Mouse (Mus musculus) mouse embryonic stem cell (cell line): ENCODE data around the gene Wsb1.
"Not testable (repeated sequence)": the region's sequence is repeated elsewhere in the genome, so short reads cannot be mapped to it uniquely, and the experiment has no call there.

ENCODE experiments used
- in situ Hi-C, 2 experiments: fragments of 300-500 bp; cut with MboI; formaldehyde crosslinking; loops; 1 replicate in 1 of 2; 3 replicates in 1 of 2; pipeline ENCODE4 v1.14.3; 2019 to 2020; ENCODE audit warnings: low sequenced_read_pairs in 2 of 2, low pct_unique_long_range_greater_than_20kb in 1 of 2, mixed read lengths in 1 of 2; ENCODE audit not compliant: unreplicated experiment in 1 of 2

Wsb1 gene

GRCm38 (mm10) chr11:79279732-79280405 is 25.4 kb upstream of the Wsb1 start:
- in situ Hi-C loops = no loop called here

GRCm38 (mm10) chr11:79273757-79274156 is 19.3 kb upstream of the Wsb1 start:
- in situ Hi-C loops = no loop called here

GRCm38 (mm10) chr11:79273039-79273438 is 18.6 kb upstream of the Wsb1 start:
- in situ Hi-C loops = no loop called here

GRCm38 (mm10) chr11:79267171-79267570 is 12.7 kb upstream of the Wsb1 start:
- in situ Hi-C loops = no loop called here

- in situ Hi-C loops = no loop called here
These were observed 9.9 kb upstream of the Wsb1 start for GRCm38 (mm10) chr11:79264376-79264775.

GRCm38 (mm10) chr11:79260126-79260525 is 5.7 kb upstream of the Wsb1 start:
- in situ Hi-C loops = not testable (repeated sequence)

- in situ Hi-C loops = no loop called here
These were observed 4.3 kb upstream of the Wsb1 start for GRCm38 (mm10) chr11:79258738-79259137.

- in situ Hi-C loops = no loop called here
These were observed 705 bp downstream of the Wsb1 start for GRCm38 (mm10) chr11:79253542-79254390.

GRCm38 (mm10) chr11:79252881-79253541 is 1.5 kb downstream of the Wsb1 start:
- in situ Hi-C loops = no loop called here

GRCm38 (mm10) chr11:79239024-79239423 is 15.4 kb downstream of the Wsb1 start:
- in situ Hi-C loops = no loop called here

GRCm38 (mm10) chr11:79238398-79238752 is 16.1 kb downstream of the Wsb1 start:
- in situ Hi-C loops = no loop called here

GRCm38 (mm10) chr11:79237644-79238397 is 16.6 kb downstream of the Wsb1 start:
- in situ Hi-C loops = no loop called here

GRCm38 (mm10) chr11:79230251-79230570 is 24.3 kb downstream of the Wsb1 start:
- in situ Hi-C loops = no loop called here

GRCm38 (mm10) chr11:79229561-79230250 is 24.8 kb downstream of the Wsb1 start:
- in situ Hi-C loops = no loop called here

- in situ Hi-C loops = no loop called here
These were observed 25.4 kb downstream of the Wsb1 start for GRCm38 (mm10) chr11:79229057-79229504.

- in situ Hi-C loops = no loop called here
These were observed 26.4 kb downstream of the Wsb1 start for GRCm38 (mm10) chr11:79228089-79228488.

- in situ Hi-C loops = no loop called here
These were observed 28.9 kb downstream of the Wsb1 start for GRCm38 (mm10) chr11:79225371-79226155.
